Mouse (Mus musculus): ENCODE data around the gene Fus. TPM values are rescaled to one million over a fixed set of nuclear protein-coding genes. Genes with fewer than 3 reads are reported as not detected.
A peak's percentile ranks its signal among the peaks of the same experiment; 100 is the strongest.

The Fus gene
- polyA plus RNA-seq, 1 experiment from 2014 or later: 318 TPM

DNA sequence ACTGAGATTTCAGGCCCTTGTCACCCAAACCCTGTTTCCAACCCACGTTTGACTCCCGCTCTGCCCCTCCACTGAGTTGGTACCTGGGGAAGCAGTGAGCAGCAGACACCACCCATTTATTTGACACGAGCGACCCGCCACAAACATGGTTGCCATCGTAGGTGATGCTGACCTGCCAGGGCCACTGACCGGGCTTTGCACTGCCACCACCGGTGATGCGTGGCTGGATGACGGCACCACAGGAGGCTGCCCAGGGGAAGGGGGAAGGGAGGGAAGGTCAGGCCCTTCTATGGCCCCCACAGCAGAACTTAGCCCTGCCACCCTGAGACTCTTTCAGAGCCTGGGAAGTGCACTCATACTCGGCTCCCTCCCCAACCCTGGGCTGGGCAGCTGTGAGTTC is 39.5 kb upstream of the Fus start:
- H3K9me3 ChIP-seq (ENCODE audit: control insufficient read depth, low read length): no peaks in the 10 kb centered on the region
- no peak overlapping the region for H3K9ac ChIP-seq (ENCODE audit: low read depth, low read length)
- H3K4me2 ChIP-seq (ENCODE audit: low read length): no peak overlapping the region
- H3K4me3 ChIP-seq (ENCODE audit: low read length): no peak overlapping the region
- H3K4me1 ChIP-seq (ENCODE audit: control insufficient read depth, insufficient read depth, low read depth, low read length): no peaks in the 10 kb centered on the region
- peaks cover 10% of the 10 kb centered on the region for H3K27me3 ChIP-seq (replicated peaks; ENCODE audit: control insufficient read depth, insufficient read depth, low read length)
- ATAC-seq: no peak
- H3K36me3 ChIP-seq (ENCODE audit: control insufficient read depth, insufficient read depth, low read length): peaks cover 4% of the 10 kb centered on the region
- WGBS: 83% methylated on average over 11 of the region's 11 CpGs
- H3K27ac ChIP-seq (ENCODE audit: low read depth, low read length): no peak overlapping the region

DNA sequence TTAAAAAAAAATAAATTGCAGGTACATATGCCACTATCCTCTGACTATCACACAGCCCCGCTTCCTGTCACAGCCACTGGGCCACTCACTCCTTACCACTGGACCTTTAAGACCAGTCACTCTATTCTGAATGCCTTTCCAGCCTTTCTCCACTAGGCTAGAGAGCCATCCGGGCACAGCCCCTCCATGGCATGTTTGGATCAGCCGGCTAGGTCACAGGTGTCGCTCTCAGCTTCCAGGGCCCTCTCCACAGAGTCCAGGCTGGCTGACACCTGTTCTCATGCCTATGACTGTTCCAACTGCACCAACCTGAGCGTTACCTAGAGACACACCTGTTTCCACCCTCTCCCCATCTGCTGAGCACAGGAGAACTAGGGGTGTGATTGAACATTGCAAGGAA is 38.7 kb upstream of the Fus start:
- Histone ChIP-seq H3K4me3 (ENCODE audit: low read length) (no peak overlapping the region), H3K36me3 (ENCODE audit: control insufficient read depth, insufficient read depth, low read length) (peaks cover 4% of the 10 kb centered on the region), H3K27me3 (replicated peaks; ENCODE audit: control insufficient read depth, insufficient read depth, low read length) (peaks cover 10% of the 10 kb centered on the region), H3K27ac (ENCODE audit: low read depth, low read length) (no peak overlapping the region), H3K9me3 (ENCODE audit: control insufficient read depth, low read length) (no peaks in the 10 kb centered on the region), H3K9ac (ENCODE audit: low read depth, low read length) (no peak overlapping the region), H3K4me2 (ENCODE audit: low read length) (no peak overlapping the region), H3K4me1 (ENCODE audit: control insufficient read depth, insufficient read depth, low read depth, low read length) (no peaks in the 10 kb centered on the region)
- 55% methylated on average over 5 of the region's 5 CpGs for WGBS
- ATAC-seq: no peak

DNA sequence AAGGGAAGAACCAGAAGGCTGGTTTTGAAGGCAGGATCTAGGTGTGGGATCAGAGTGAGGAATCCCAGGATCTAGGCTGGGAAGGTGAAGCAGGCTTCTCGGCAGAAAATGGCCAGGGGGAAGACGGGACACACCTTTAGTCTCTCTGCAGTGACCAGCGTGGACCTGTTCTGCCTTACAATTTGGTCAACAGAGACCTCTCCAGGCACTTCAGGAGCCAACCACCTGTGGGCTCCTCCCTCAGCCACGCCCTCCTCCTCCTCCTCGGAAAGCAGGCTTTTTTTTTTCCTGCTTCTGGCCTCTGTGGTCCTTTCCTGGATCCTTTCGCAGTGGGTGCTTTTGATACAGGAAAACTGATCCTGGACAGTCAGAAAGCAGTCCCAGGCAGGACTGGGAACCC is 37.3 kb upstream of the Fus start, which contains the start of gene Prss8:
Prss8 (minus strand) TSS at position 182 of the 400 bp plus-strand sequence.
- H3K27ac ChIP-seq (ENCODE audit: low read depth, low read length): no peak within 1 kb of the TSS
- no peaks in the 10 kb centered on the region for H3K9me3 ChIP-seq (ENCODE audit: control insufficient read depth, low read length)
- H3K36me3 ChIP-seq (ENCODE audit: control insufficient read depth, insufficient read depth, low read length): peaks cover under 1% of the 10 kb centered on the region; the same call in 1 of the 2 replicates
- peaks cover 6% of the 10 kb centered on the region for H3K4me1 ChIP-seq (ENCODE audit: control insufficient read depth, insufficient read depth, low read depth, low read length)
- H3K27me3 ChIP-seq (replicated peaks; ENCODE audit: control insufficient read depth, insufficient read depth, low read length): peaks cover 10% of the 10 kb centered on the region
- H3K9ac ChIP-seq (ENCODE audit: low read depth, low read length): no peak within 1 kb of the TSS; the same call in 1 of the 2 replicates
- WGBS: 17% methylated on average over 6 of the region's 6 CpGs
- no peak for ATAC-seq
- H3K4me2 ChIP-seq (ENCODE audit: low read length): 0 out of 2 replicates have a peak within 1 kb of the TSS, but pooled peaks have one; percentile 6
- H3K4me3 ChIP-seq (ENCODE audit: low read length): no peak within 1 kb of the TSS

DNA sequence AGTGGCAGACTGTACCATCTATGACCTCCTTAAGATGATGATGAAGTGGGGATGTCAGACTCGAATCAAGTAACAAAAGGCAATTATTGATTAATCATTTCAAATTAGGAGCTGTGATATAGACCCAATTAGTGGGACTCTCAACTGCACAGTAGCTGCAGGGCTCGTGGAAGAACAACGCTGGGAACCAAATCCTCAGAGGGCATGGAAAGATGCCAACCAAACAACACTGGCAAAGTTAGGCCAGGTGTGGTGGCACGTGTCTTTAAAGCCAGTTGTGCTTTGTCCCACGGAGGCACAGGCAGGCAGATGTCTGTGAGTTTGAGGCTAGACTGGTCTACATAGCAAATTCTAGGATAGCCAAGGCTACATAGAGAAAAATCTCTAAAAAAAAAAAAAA is 36.6 kb upstream of the Fus start:
- H3K4me2 ChIP-seq (ENCODE audit: low read length): no peak overlapping the region
- no peak overlapping the region for H3K9ac ChIP-seq (ENCODE audit: low read depth, low read length)
- no peak overlapping the region for H3K4me3 ChIP-seq (ENCODE audit: low read length)
- whole genome bisulfite sequencing: 77% methylated on average over 5 of the region's 5 CpGs
- ATAC-seq: no peak
- no peak overlapping the region for H3K27ac ChIP-seq (ENCODE audit: low read depth, low read length)
- H3K9me3 ChIP-seq (ENCODE audit: control insufficient read depth, low read length): no peaks in the 10 kb centered on the region
- H3K4me1 ChIP-seq (ENCODE audit: control insufficient read depth, insufficient read depth, low read depth, low read length): peaks cover 6% of the 10 kb centered on the region
- H3K36me3 ChIP-seq (ENCODE audit: control insufficient read depth, insufficient read depth, low read length): no peaks in the 10 kb centered on the region
- peaks cover 10% of the 10 kb centered on the region for H3K27me3 ChIP-seq (replicated peaks; ENCODE audit: control insufficient read depth, insufficient read depth, low read length)

DNA sequence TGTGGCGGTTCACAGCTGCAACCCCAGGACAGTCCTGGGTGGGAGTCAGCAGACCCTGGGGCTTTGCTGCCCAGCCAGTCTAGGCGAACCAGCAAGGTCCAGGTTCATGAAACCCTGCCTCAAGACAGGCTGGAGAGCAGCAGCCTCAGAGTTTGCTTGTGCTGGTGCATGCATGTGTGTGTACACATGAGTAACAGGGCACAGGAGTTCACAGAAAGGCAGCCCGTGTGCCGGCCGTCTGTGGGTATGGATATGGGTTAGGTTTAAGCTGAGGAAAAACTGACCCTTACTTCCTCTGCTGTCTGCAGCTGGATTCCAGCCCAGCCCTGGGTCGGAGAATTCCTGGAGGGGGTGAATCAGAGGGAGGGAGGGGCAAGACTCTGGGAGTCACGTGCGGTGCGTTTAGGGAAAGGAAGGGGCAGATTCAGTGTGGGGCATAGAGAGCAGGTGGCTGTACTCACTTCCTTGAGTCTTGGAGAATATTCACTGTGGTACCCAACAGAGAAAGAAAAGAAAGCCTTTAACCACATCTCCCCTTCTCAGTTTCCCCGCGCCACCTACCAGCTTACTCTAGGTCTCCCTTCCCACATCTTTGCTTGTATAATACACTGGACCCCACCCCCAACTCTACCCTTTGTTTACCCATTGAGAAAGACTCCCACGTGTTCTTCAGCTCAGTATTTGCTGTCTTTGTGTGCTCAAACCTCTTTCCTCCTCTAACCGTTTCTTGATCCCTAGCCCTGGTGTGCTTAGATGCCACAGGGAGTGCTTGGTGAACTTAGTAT is 35.7 kb upstream of the Fus start:
- Histone ChIP-seq H3K36me3 (ENCODE audit: control insufficient read depth, insufficient read depth, low read length) (no peaks in the 10 kb centered on the region), H3K4me2 (ENCODE audit: low read length) (no peak overlapping the region), H3K9me3 (ENCODE audit: control insufficient read depth, low read length) (no peaks in the 10 kb centered on the region), H3K27ac (ENCODE audit: low read depth, low read length) (no peak overlapping the region), H3K9ac (ENCODE audit: low read depth, low read length) (no peak overlapping the region), H3K4me1 (ENCODE audit: control insufficient read depth, insufficient read depth, low read depth, low read length) (peaks cover 11% of the 10 kb centered on the region), H3K4me3 (ENCODE audit: low read length) (no peak overlapping the region), H3K27me3 (replicated peaks; ENCODE audit: control insufficient read depth, insufficient read depth, low read length) (peaks cover 10% of the 10 kb centered on the region)
- ATAC-seq: no peak
- WGBS: 42% methylated on average over 13 of the region's 13 CpGs

DNA sequence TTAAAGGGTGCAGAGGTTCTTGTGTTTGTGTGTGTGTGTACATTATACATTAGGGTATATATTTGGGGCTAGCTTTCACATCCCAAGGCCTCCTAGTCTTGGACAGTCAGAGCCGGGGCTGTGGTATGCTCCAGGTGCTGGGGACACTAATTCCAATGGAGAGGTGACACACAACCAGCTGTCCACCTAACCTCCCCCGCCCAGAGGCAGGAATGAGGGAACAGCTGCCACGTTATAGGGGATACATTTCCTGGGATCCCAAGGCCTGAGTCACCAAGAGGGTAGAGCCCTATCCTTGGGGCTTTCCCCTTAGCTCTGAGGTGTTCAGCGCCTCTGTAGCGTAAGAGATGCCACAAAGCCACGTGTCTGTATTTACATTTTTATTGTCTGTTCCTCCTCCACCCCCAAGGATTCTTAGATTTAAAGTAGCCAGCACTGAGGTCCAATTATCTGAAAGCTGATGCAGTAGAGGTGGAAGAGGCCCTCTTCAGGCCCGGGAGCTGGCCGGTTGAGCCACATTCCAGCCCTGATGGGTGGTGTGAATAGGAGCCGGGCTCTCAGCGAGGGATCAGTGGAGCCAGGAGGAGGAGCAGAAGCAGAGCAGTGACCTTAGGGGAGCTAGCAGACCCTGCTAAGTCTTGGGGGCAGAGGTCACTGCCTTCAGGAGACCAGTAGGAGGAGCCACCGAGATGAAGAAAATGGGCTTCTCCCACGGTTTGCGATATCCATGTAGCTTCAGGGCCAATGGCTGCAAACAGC is 34.8 kb upstream of the Fus start:
- H3K4me2 ChIP-seq (ENCODE audit: low read length): no peak overlapping the region
- no peaks in the 10 kb centered on the region for H3K36me3 ChIP-seq (ENCODE audit: control insufficient read depth, insufficient read depth, low read length)
- H3K27me3 ChIP-seq (replicated peaks; ENCODE audit: control insufficient read depth, insufficient read depth, low read length): peaks cover 10% of the 10 kb centered on the region
- no peak overlapping the region for H3K9ac ChIP-seq (ENCODE audit: low read depth, low read length)
- ATAC-seq: no peak
- H3K4me1 ChIP-seq (ENCODE audit: control insufficient read depth, insufficient read depth, low read depth, low read length): peaks cover 12% of the 10 kb centered on the region
- H3K4me3 ChIP-seq (ENCODE audit: low read length): no peak overlapping the region
- no peak overlapping the region for H3K27ac ChIP-seq (ENCODE audit: low read depth, low read length)
- WGBS: 21% methylated on average over 13 of the region's 13 CpGs
- no peaks in the 10 kb centered on the region for H3K9me3 ChIP-seq (ENCODE audit: control insufficient read depth, low read length)

DNA sequence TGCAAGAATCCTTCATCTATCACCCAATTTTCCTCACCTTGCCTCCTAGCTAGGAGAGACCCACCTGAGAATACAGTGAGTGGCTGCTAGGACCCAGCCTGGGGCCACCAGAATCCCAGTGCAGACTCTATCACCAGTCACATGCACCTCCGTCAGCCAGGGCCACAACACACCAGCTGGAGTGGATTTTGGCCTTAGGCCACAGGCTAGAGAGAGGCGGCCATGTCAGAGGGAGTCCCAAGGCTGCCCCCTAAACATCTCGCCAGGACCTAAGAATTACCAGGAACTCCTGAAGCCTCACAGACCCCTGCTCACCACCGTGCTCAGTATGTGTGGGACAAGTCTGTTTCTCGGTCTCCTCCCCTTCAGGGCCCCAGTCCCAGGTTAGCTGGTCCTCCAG is 33.2 kb upstream of the Fus start:
- Histone ChIP-seq H3K4me3 (ENCODE audit: low read length) (no peak overlapping the region), H3K27ac (ENCODE audit: low read depth, low read length) (no peak overlapping the region), H3K27me3 (replicated peaks; ENCODE audit: control insufficient read depth, insufficient read depth, low read length) (peaks cover 6% of the 10 kb centered on the region), H3K4me2 (ENCODE audit: low read length) (no peak overlapping the region), H3K4me1 (ENCODE audit: control insufficient read depth, insufficient read depth, low read depth, low read length) (peaks cover 12% of the 10 kb centered on the region), H3K9me3 (ENCODE audit: control insufficient read depth, low read length) (no peaks in the 10 kb centered on the region), H3K9ac (ENCODE audit: low read depth, low read length) (no peak overlapping the region), H3K36me3 (ENCODE audit: control insufficient read depth, insufficient read depth, low read length) (no peaks in the 10 kb centered on the region)
- no peak for ATAC-seq
- WGBS: 90% methylated on average over 5 of the region's 5 CpGs

DNA sequence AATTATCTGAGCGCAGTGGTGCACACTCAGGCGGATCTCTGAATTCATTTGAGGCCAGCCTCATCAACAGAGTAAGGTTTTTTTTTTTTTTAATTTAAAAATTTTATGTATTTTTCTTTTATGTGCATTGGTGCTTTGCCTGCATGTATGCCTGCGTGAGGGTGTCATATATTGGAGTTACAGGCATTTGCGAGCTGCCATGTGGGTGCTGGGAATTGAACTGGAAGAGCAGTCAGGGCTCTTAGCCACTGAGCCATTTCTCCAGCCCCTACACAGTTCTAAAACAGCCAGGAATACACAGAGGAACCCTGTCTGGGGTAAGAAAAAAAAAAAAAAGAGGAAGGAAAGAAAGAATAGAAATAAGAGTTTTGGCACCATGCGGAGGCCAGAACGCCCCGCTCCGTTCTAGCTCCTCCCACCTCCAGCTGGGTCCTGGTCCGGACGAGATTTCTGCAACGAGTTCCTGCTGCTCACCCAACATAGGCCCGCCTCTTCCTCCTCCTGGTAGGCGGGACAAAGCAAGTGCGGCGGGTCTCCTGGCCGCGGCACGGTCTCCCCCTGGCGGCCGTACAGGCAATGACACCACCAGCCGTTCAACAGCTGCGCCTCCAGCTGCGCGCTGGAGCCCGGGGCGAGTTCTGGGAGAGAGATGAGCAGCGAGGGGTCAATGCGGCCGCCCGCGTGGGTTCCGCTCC is 32.1 kb upstream of the Fus start:
- Histone ChIP-seq H3K36me3 (ENCODE audit: control insufficient read depth, insufficient read depth, low read length) (no peaks in the 10 kb centered on the region), H3K9me3 (ENCODE audit: control insufficient read depth, low read length) (no peaks in the 10 kb centered on the region), H3K27me3 (replicated peaks; ENCODE audit: control insufficient read depth, insufficient read depth, low read length) (peaks cover 4% of the 10 kb centered on the region), H3K9ac (ENCODE audit: low read depth, low read length) (peak overlapping the region; percentile 93), H3K4me3 (ENCODE audit: low read length) (peak overlapping the region; percentile 85), H3K4me1 (ENCODE audit: control insufficient read depth, insufficient read depth, low read depth, low read length) (peaks cover 12% of the 10 kb centered on the region), H3K4me2 (ENCODE audit: low read length) (peak overlapping the region; percentile 93), H3K27ac (ENCODE audit: low read depth, low read length) (peak overlapping the region; percentile 90)
- ATAC-seq: peak; percentile 96
- 6% methylated on average over 31 of the region's 32 CpGs for WGBS

DNA sequence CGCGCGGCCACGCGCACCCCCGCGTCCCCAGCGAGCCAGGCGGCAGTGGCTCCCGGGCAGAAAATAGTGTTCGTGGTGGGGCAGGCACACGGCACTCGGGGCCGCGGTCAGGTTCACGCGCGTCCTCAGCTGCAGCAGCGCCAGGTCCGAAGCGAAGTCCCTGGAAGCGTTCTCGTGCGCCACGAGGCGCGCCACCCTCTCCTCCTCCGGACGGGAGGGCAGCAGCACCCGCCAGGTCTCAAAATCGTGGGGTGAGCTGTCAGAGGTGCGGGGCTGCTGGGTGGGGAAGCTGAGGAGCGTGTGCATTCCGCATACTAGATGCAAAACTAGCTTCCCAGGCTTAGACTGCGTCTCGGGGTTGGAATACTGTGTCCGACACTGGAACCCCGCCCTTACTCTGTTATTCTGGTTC is 31.5 kb upstream of the Fus start:
- Histone ChIP-seq H3K4me1 (ENCODE audit: control insufficient read depth, insufficient read depth, low read depth, low read length) (peaks cover 12% of the 10 kb centered on the region), H3K4me2 (ENCODE audit: low read length) (peak overlapping the region; percentile 93), H3K4me3 (ENCODE audit: low read length) (peak overlapping the region; percentile 85), H3K9ac (ENCODE audit: low read depth, low read length) (peak overlapping the region; percentile 93), H3K27me3 (replicated peaks; ENCODE audit: control insufficient read depth, insufficient read depth, low read length) (no peaks in the 10 kb centered on the region; the same call in 1 of the 2 replicates), H3K9me3 (ENCODE audit: control insufficient read depth, low read length) (no peaks in the 10 kb centered on the region), H3K27ac (ENCODE audit: low read depth, low read length) (peak overlapping the region; percentile 90), H3K36me3 (ENCODE audit: control insufficient read depth, insufficient read depth, low read length) (no peaks in the 10 kb centered on the region)
- ATAC-seq: peak; percentile 83
- under 1% methylated on average over 34 of the region's 38 CpGs for WGBS

All from hindbrain, embryonic 16.5 days (tissue).